Mouse (Mus musculus) liver, embryonic 16.5 days (tissue): Measurements from ENCODE around the gene Creb3l4. TPM values are rescaled to one million over a fixed set of nuclear protein-coding genes. Genes with fewer than 3 reads are reported as not detected.

Source experiments
- ATAC-seq: fragments of 200-750 bp; cut with Nextera tagmentation; 2 replicates; pipeline ENCODE4 v1.8.0; 2017; ENCODE audit warnings: low read depth, mild to moderate bottlenecking, moderate number of reproducible peaks, moderate library complexity
- H3K27ac ChIP-seq: fragments of 300-500 bp; sonication (generic); 2 replicates; pipeline ENCODE4 v1.5.1; 2014; ENCODE audit warnings: mild to moderate bottlenecking, low read length
- H3K27me3 ChIP-seq: fragments of 300-500 bp; sonication (generic); 2 replicates; pipeline ENCODE4 v1.6.1; 2014; ENCODE audit warnings: low read depth, low read length, mixed read lengths; ENCODE audit not compliant: control insufficient read depth, insufficient read depth
- H3K36me3 ChIP-seq: fragments of 300-500 bp; sonication (generic); 2 replicates; pipeline ENCODE4 v1.6.1; 2014; ENCODE audit warnings: mild to moderate bottlenecking; ENCODE audit not compliant: control insufficient read depth, insufficient read depth
- H3K4me1 ChIP-seq: fragments of 300-500 bp; sonication (generic); 2 replicates; pipeline ENCODE4 v1.6.1; 2014; ENCODE audit warnings: low read depth, low read length, mixed read lengths; ENCODE audit not compliant: control insufficient read depth
- H3K4me2 ChIP-seq: fragments of 300-500 bp; sonication (generic); 2 replicates; pipeline ENCODE4 v1.6.1; 2014; ENCODE audit warnings: low read depth, low read length, mixed read lengths
- H3K4me3 ChIP-seq: fragments of 300-500 bp; sonication (generic); 2 replicates; pipeline ENCODE4 v1.5.1; 2014; ENCODE audit warnings: low read depth, mild to moderate bottlenecking, low read length
- H3K9ac ChIP-seq: fragments of 300-500 bp; sonication (generic); 2 replicates; pipeline ENCODE4 v1.6.1; 2014; ENCODE audit warnings: low read depth, low read length
- H3K9me3 ChIP-seq: fragments of 300-500 bp; sonication (generic); replicated peaks from 2 replicates; pipeline ENCODE4 v1.6.1; 2016; ENCODE audit warnings: low read length; ENCODE audit not compliant: control insufficient read depth
- WGBS: fragments of 180-500 bp; shearing (Covaris S2); extraction: QIAGEN DNeasy Blood & Tissue Kit; methylation state at CpG from one replicate; pipeline ENCODE4 v1.1.7; 2014; ENCODE audit not compliant: insufficient replicate concordance; 5-methylcytosine and 5-hydroxymethylcytosine counted together
- polyA plus RNA-seq: library from polyadenylated mRNA; unstranded; fragments of >200 nt; fragmentation: Nextera tagmentation; extraction: Ambion mirVana; gene quantifications from 2 replicates; pipeline ENCODE4 v1.2.1, GENCODE M21; 2015

The Creb3l4 gene
- polyA plus RNA-seq, 1 experiment from 2014 or later, result 0.41 TPM

DNA sequence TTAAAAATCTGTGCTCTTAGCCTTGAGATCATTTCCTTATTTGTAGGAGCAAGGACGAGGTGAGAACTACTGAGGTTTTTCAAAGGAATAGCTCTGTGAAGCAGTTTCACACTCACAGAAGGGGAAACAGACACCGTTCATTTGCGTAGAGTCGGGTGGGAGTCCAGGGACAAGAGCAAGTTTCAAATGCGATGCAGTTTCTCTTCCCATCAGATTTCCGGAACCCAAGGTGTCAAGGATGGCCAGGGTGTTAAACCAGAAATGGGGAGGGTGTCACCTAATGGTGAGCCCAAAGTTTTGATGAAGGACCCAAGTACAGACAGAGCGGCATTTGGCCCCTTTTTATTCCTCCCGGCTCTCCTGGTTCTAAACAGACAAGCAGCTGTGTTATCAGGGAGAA, 12.2 kb downstream of the Creb3l4 start:
- Histone ChIP-seq H3K36me3 (peaks cover 6% of the 10 kb centered on the region), H3K9ac (peak overlapping the region; percentile 80), H3K4me3 (peak overlapping the region; percentile 86), H3K4me1 (peaks cover 8% of the 10 kb centered on the region), H3K9me3 (no peaks in the 10 kb centered on the region), H3K4me2 (peak overlapping the region; percentile 87), H3K27me3 (no peaks in the 10 kb centered on the region), H3K27ac (peak overlapping the region; percentile 88)
- 11% methylated on average over 8 of the region's 8 CpGs for WGBS
- ATAC-seq, result no peak

- no peaks in the 10 kb centered on the region for H3K36me3 ChIP-seq
- no peaks in the 10 kb centered on the region for H3K27me3 ChIP-seq
- H3K4me2 ChIP-seq, result no peak overlapping the region
- 64% methylated on average over 10 of the region's 10 CpGs for WGBS
- no peak for ATAC-seq
- no peaks in the 10 kb centered on the region for H3K9me3 ChIP-seq
- no peak overlapping the region for H3K4me3 ChIP-seq
- H3K4me1 ChIP-seq, result peaks cover 20% of the 10 kb centered on the region
- H3K9ac ChIP-seq, result no peak overlapping the region
- H3K27ac ChIP-seq, result no peak overlapping the region
These were observed 19.0 kb downstream of the Creb3l4 start for GRCm38 (mm10) chr3:90224331-90224730.

DNA sequence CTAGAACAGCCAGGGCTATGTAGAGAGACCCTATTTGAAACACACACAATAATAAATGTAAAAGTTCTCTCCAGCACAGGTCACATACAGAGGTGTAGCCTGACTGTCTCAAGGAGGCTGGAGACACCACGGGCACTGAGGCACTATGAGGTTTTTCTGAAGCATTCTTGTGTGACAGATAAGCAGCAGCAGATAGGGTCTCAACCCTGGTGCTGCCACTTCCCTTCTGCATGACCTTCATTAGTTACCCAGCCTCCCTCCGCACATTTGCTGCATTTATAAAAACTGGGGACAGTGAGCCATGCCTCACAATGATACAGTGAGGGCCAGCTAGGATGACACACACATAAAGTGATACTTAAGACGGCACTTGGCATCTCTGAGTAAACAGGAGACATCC, 20.4 kb downstream of the Creb3l4 start:
- Histone ChIP-seq H3K9me3 (no peaks in the 10 kb centered on the region), H3K4me1 (peaks cover 20% of the 10 kb centered on the region), H3K36me3 (no peaks in the 10 kb centered on the region), H3K27ac (no peak overlapping the region), H3K27me3 (no peaks in the 10 kb centered on the region), H3K4me3 (no peak overlapping the region), H3K9ac (no peak overlapping the region), H3K4me2 (no peak overlapping the region)
- ATAC-seq, result no peak
- WGBS, result 21% methylated on average over 3 of the region's 3 CpGs

- no peak overlapping the region for H3K4me2 ChIP-seq
- H3K4me1 ChIP-seq, result peaks cover 20% of the 10 kb centered on the region
- no peak overlapping the region for H3K4me3 ChIP-seq
- no peak overlapping the region for H3K27ac ChIP-seq
- no peak for ATAC-seq
- H3K36me3 ChIP-seq, result no peaks in the 10 kb centered on the region
- WGBS, result 68% methylated on average over 4 of the region's 4 CpGs
- H3K27me3 ChIP-seq, result no peaks in the 10 kb centered on the region
- no peak overlapping the region for H3K9ac ChIP-seq
- H3K9me3 ChIP-seq, result no peaks in the 10 kb centered on the region
These were observed 20.9 kb downstream of the Creb3l4 start for GRCm38 (mm10) chr3:90222455-90222854.

- 17% methylated on average over 5 of the region's 5 CpGs for WGBS
- ATAC-seq, result no peak
- H3K27me3 ChIP-seq, result no peaks in the 10 kb centered on the region; the same call in 1 of the 2 replicates
- H3K4me1 ChIP-seq, result peaks cover 20% of the 10 kb centered on the region
- peak overlapping the region; percentile 65; the same call in 1 of the 2 replicates for H3K9ac ChIP-seq
- H3K4me2 ChIP-seq, result peak overlapping the region; percentile 75
- H3K4me3 ChIP-seq, result peak overlapping the region; percentile 60
- H3K9me3 ChIP-seq, result no peaks in the 10 kb centered on the region
- no peaks in the 10 kb centered on the region for H3K36me3 ChIP-seq
- no peak overlapping the region for H3K27ac ChIP-seq
These were observed 22.2 kb downstream of the Creb3l4 start for GRCm38 (mm10) chr3:90221123-90221522.

GRCm38 (mm10) chr3:90220531-90220951, 22.8 kb downstream of the Creb3l4 start:
- no peaks in the 10 kb centered on the region for H3K9me3 ChIP-seq
- ATAC-seq, result peak; percentile 74
- peak overlapping the region; percentile 59 for H3K27ac ChIP-seq
- peaks cover 20% of the 10 kb centered on the region for H3K4me1 ChIP-seq
- peak overlapping the region; percentile 60 for H3K4me3 ChIP-seq
- peak overlapping the region; percentile 75 for H3K4me2 ChIP-seq
- H3K36me3 ChIP-seq, result no peaks in the 10 kb centered on the region
- H3K27me3 ChIP-seq, result no peaks in the 10 kb centered on the region; the same call in 1 of the 2 replicates
- peak overlapping the region; percentile 65 for H3K9ac ChIP-seq
- 2% methylated on average over 18 of the region's 20 CpGs for WGBS

- peak overlapping the region; percentile 65 for H3K9ac ChIP-seq
- no peaks in the 10 kb centered on the region for H3K9me3 ChIP-seq
- no peaks in the 10 kb centered on the region; the same call in 1 of the 2 replicates for H3K27me3 ChIP-seq
- peak overlapping the region; percentile 59; the same call in 1 of the 2 replicates for H3K27ac ChIP-seq
- peak; percentile 51 for ATAC-seq
- WGBS, result 10% methylated on average over 6 of the region's 6 CpGs
- peaks cover 20% of the 10 kb centered on the region for H3K4me1 ChIP-seq
- H3K4me3 ChIP-seq, result peak overlapping the region; percentile 60
- peak overlapping the region; percentile 75 for H3K4me2 ChIP-seq
- no peaks in the 10 kb centered on the region for H3K36me3 ChIP-seq
These were observed 23.2 kb downstream of the Creb3l4 start for GRCm38 (mm10) chr3:90220088-90220487.

DNA sequence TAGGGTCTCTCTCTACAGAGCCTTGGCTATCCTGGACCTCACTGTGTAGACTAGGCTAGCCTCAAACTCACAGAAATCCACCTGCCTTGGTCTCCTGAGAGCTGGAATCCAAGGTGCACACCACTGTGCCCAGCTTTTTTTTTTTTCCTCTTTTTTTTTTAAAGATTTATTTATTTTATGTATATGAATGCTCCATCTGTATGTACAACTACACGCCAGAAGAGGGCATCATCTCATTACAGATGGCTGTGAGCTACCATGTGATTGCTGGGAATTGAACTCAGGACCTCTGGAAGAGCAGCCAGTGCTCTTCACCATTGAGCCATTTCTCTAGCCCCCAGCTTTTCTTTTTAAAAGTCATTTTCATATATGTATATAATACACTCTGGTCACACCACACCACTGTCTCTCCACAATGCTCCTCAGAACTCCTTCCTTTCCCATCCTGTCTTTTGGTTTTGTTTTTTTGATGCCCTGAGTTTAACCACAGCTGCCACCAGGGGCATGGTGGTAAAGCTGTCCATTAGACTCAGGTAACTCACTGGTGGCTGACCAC, 27.4 kb downstream of the Creb3l4 start:
- H3K4me2 ChIP-seq, result no peak overlapping the region
- H3K36me3 ChIP-seq, result peaks cover 12% of the 10 kb centered on the region
- H3K9me3 ChIP-seq, result no peaks in the 10 kb centered on the region
- H3K27ac ChIP-seq, result no peak overlapping the region
- 35% methylated on average over 1 of the region's 1 CpGs for WGBS
- ATAC-seq, result no peak
- H3K4me1 ChIP-seq, result peaks cover 34% of the 10 kb centered on the region
- H3K27me3 ChIP-seq, result no peaks in the 10 kb centered on the region; the same call in 1 of the 2 replicates
- H3K4me3 ChIP-seq, result no peak overlapping the region
- H3K9ac ChIP-seq, result no peak overlapping the region

DNA sequence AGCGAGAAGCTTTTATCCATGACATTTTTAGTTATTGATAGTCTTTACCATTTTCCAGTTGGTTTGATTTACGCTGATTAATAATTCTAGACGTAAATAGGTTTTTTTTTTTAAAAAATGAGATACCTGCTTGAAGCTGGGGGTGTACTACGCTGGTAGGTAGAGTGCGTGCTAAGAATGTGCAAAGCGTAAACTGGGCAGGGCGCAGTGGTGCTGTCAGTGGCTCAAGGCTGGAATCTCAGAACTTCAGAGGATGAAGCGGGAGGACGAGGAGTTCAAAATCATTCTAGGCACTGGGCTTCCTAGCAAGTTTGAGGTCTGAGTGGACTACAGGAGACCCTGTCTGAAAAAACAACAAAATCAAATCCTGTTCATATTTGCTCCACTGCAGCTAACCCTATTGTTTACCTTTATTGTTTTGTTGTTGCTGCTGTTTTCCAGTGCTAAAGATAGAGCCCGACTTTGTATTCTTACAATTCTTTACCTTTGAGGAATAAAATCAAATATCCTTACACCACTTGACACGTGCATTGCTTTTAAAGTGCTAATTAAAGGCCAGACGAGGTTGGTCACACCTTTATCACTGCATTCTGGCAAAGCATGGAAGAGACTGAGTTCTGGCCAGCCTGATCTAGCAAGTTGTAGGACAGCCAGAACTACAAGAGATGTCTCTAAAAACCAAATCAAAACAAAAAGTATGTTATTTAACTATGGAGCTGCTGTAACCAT, 29.2 kb downstream of the Creb3l4 start:
- Histone ChIP-seq H3K4me2 (peak overlapping the region; percentile 69), H3K4me1 (peaks cover 24% of the 10 kb centered on the region), H3K27me3 (no peaks in the 10 kb centered on the region; the same call in 1 of the 2 replicates), H3K36me3 (peaks cover 28% of the 10 kb centered on the region), H3K4me3 (peak overlapping the region; percentile 84), H3K9me3 (no peaks in the 10 kb centered on the region), H3K9ac (peak overlapping the region; percentile 32), H3K27ac (0 out of 2 replicates have a peak overlapping the region, but pooled peaks have one; percentile 4)
- ATAC-seq, result no peak
- 15% methylated on average over 12 of the region's 12 CpGs for WGBS
